Mouse (Mus musculus) stomach, embryonic 15.5 days (tissue): ENCODE data around the gene Syn2. TPM values are rescaled to one million over a fixed set of nuclear protein-coding genes. Genes with fewer than 3 reads are reported as not detected.

Experiments
- ATAC-seq: fragments of 200-750 bp; cut with Nextera tagmentation; 2 replicates; pipeline ENCODE4 v1.8.0; 2017; ENCODE audit warnings: low read depth, moderate number of reproducible peaks, moderate TSS enrichment; ENCODE audit not compliant: insufficient read depth, low FRiP score
- H3K27ac ChIP-seq: fragments of 300-500 bp; sonication (generic); 2 replicates; pipeline ENCODE4 v1.5.1; 2015; ENCODE audit warnings: mild to moderate bottlenecking, inconsistent platforms
- H3K27me3 ChIP-seq: fragments of 300-500 bp; sonication (generic); replicated peaks from 2 replicates; pipeline ENCODE4 v1.6.1; 2015; ENCODE audit warnings: inconsistent platforms
- H3K36me3 ChIP-seq: fragments of 300-500 bp; sonication (generic); 2 replicates; pipeline ENCODE4 v1.6.1; 2015; ENCODE audit warnings: inconsistent platforms
- H3K4me1 ChIP-seq: fragments of 300-500 bp; sonication (generic); 2 replicates; pipeline ENCODE4 v1.6.1; 2015; ENCODE audit warnings: inconsistent platforms
- H3K4me2 ChIP-seq: fragments of 300-500 bp; sonication (generic); 2 replicates; pipeline ENCODE4 v1.6.1; 2015; ENCODE audit warnings: mild to moderate bottlenecking, inconsistent platforms
- H3K4me3 ChIP-seq: fragments of 300-500 bp; sonication (generic); replicated peaks from 2 replicates; pipeline ENCODE4 v1.5.1; 2015; ENCODE audit warnings: inconsistent platforms
- H3K9ac ChIP-seq: fragments of 300-500 bp; sonication (generic); 2 replicates; pipeline ENCODE4 v1.6.1; 2015; ENCODE audit warnings: inconsistent platforms
- H3K9me3 ChIP-seq: fragments of 300-500 bp; sonication (generic); 2 replicates; pipeline ENCODE4 v1.6.1; 2016; ENCODE audit warnings: inconsistent platforms
- WGBS: fragments of 180-500 bp; shearing (Covaris S2); methylation state at CpG from one replicate; pipeline ENCODE4 v1.1.7; 2015; 5-methylcytosine and 5-hydroxymethylcytosine counted together
- polyA plus RNA-seq: library from polyadenylated mRNA; unstranded; fragments of >200 nt; fragmentation: Nextera tagmentation; extraction: Ambion mirVana; gene quantifications from 2 replicates; pipeline ENCODE4 v1.2.1, GENCODE M21; 2015

The Syn2 gene
- polyA plus RNA-seq, 1 experiment from 2014 or later = 4.0 TPM

GRCm38 (mm10) chr6:115278086-115278485 is 143.4 kb downstream of the Syn2 start:
- H3K4me2 ChIP-seq = no peak overlapping the region
- no peak for ATAC-seq

GRCm38 (mm10) chr6:115279639-115280038 is 144.9 kb downstream of the Syn2 start:
- WGBS = 55% methylated on average over 2 of the region's 2 CpGs
- no peak overlapping the region for H3K4me2 ChIP-seq
- H3K9ac ChIP-seq = no peak overlapping the region
- H3K4me3 ChIP-seq = no peak overlapping the region
- H3K27ac ChIP-seq = no peak overlapping the region
- H3K9me3 ChIP-seq = no peaks in the 10 kb centered on the region
- no peaks in the 10 kb centered on the region for H3K4me1 ChIP-seq
- ATAC-seq = no peak
- no peaks in the 10 kb centered on the region for H3K36me3 ChIP-seq
- H3K27me3 ChIP-seq = no peaks in the 10 kb centered on the region

More at GRCm38 (mm10) chr6:115278086-115278485, 143.4 kb downstream of the Syn2 start:
- H3K4me1 ChIP-seq = no peaks in the 10 kb centered on the region
- H3K4me3 ChIP-seq = no peak overlapping the region
- H3K27ac ChIP-seq = no peak overlapping the region
- H3K9ac ChIP-seq = no peak overlapping the region
- no peaks in the 10 kb centered on the region for H3K9me3 ChIP-seq
- no peaks in the 10 kb centered on the region for H3K27me3 ChIP-seq
- H3K36me3 ChIP-seq = no peaks in the 10 kb centered on the region
- 80% methylated on average over 8 of the region's 8 CpGs for WGBS

- Histone ChIP-seq H3K36me3 (no peaks in the 10 kb centered on the region), H3K9me3 (no peaks in the 10 kb centered on the region), H3K27me3 (no peaks in the 10 kb centered on the region), H3K9ac (no peak overlapping the region), H3K4me3 (no peak overlapping the region), H3K4me2 (no peak overlapping the region), H3K27ac (no peak overlapping the region), H3K4me1 (no peaks in the 10 kb centered on the region)
- WGBS = 82% methylated on average over 2 of the region's 2 CpGs
- no peak for ATAC-seq
Measured at GRCm38 (mm10) chr6:115284153-115284552, 149.5 kb downstream of the Syn2 start.

- no peak for ATAC-seq
- no peaks in the 10 kb centered on the region for H3K36me3 ChIP-seq
- no peak overlapping the region for H3K27ac ChIP-seq
- no peak overlapping the region for H3K4me3 ChIP-seq
- H3K9ac ChIP-seq = no peak overlapping the region
- WGBS = 63% methylated on average over 6 of the region's 6 CpGs
- no peaks in the 10 kb centered on the region for H3K27me3 ChIP-seq
- no peak overlapping the region for H3K4me2 ChIP-seq
- no peaks in the 10 kb centered on the region for H3K4me1 ChIP-seq
- no peaks in the 10 kb centered on the region for H3K9me3 ChIP-seq
Measured at GRCm38 (mm10) chr6:115286441-115286840, 151.7 kb downstream of the Syn2 start.

GRCm38 (mm10) chr6:115288223-115288622 is 153.5 kb downstream of the Syn2 start:
- Histone ChIP-seq H3K27me3 (no peaks in the 10 kb centered on the region), H3K9me3 (no peaks in the 10 kb centered on the region), H3K4me2 (no peak overlapping the region), H3K27ac (no peak overlapping the region), H3K4me3 (no peak overlapping the region), H3K4me1 (no peaks in the 10 kb centered on the region), H3K36me3 (no peaks in the 10 kb centered on the region), H3K9ac (no peak overlapping the region)
- ATAC-seq = no peak
- 91% methylated on average over 3 of the region's 3 CpGs for WGBS

- no peaks in the 10 kb centered on the region for H3K36me3 ChIP-seq
- no peak for ATAC-seq
- H3K9me3 ChIP-seq = no peaks in the 10 kb centered on the region
- no peak overlapping the region for H3K9ac ChIP-seq
- no peaks in the 10 kb centered on the region for H3K27me3 ChIP-seq
- H3K4me3 ChIP-seq = no peak overlapping the region
- H3K4me1 ChIP-seq = no peaks in the 10 kb centered on the region
- no peak overlapping the region for H3K4me2 ChIP-seq
- WGBS = 63% methylated on average over 5 of the region's 5 CpGs
- H3K27ac ChIP-seq = no peak overlapping the region
Measured at GRCm38 (mm10) chr6:115290561-115290960, 155.9 kb downstream of the Syn2 start.

GRCm38 (mm10) chr6:115291068-115291467 is 156.4 kb downstream of the Syn2 start:
- H3K4me1 ChIP-seq = no peaks in the 10 kb centered on the region
- 86% methylated on average over 2 of the region's 2 CpGs for WGBS
- no peaks in the 10 kb centered on the region for H3K9me3 ChIP-seq
- H3K36me3 ChIP-seq = no peaks in the 10 kb centered on the region
- no peak overlapping the region for H3K4me2 ChIP-seq
- H3K27me3 ChIP-seq = no peaks in the 10 kb centered on the region
- no peak overlapping the region for H3K4me3 ChIP-seq
- H3K27ac ChIP-seq = no peak overlapping the region
- no peak overlapping the region for H3K9ac ChIP-seq
- no peak for ATAC-seq

GRCm38 (mm10) chr6:115291823-115292222 is 157.1 kb downstream of the Syn2 start:
- Histone ChIP-seq H3K4me2 (no peak overlapping the region), H3K9me3 (no peaks in the 10 kb centered on the region), H3K4me3 (no peak overlapping the region), H3K36me3 (no peaks in the 10 kb centered on the region), H3K9ac (no peak overlapping the region), H3K27me3 (no peaks in the 10 kb centered on the region), H3K4me1 (no peaks in the 10 kb centered on the region), H3K27ac (no peak overlapping the region)
- WGBS = 91% methylated on average over 6 of the region's 6 CpGs
- ATAC-seq = no peak

GRCm38 (mm10) chr6:115292621-115293020 is 157.9 kb downstream of the Syn2 start:
- 59% methylated on average over 6 of the region's 6 CpGs for WGBS
- no peak for ATAC-seq
- Histone ChIP-seq H3K4me1 (no peaks in the 10 kb centered on the region), H3K4me3 (no peak overlapping the region), H3K4me2 (no peak overlapping the region), H3K27me3 (no peaks in the 10 kb centered on the region), H3K27ac (no peak overlapping the region), H3K9me3 (no peaks in the 10 kb centered on the region), H3K36me3 (no peaks in the 10 kb centered on the region), H3K9ac (no peak overlapping the region)

GRCm38 (mm10) chr6:115293877-115294276 is 159.2 kb downstream of the Syn2 start:
- no peak overlapping the region for H3K27ac ChIP-seq
- H3K9ac ChIP-seq = no peak overlapping the region
- no peak for ATAC-seq
- no peaks in the 10 kb centered on the region for H3K9me3 ChIP-seq
- H3K4me3 ChIP-seq = no peak overlapping the region
- H3K27me3 ChIP-seq = no peaks in the 10 kb centered on the region
- H3K36me3 ChIP-seq = no peaks in the 10 kb centered on the region
- no peaks in the 10 kb centered on the region for H3K4me1 ChIP-seq
- no peak overlapping the region for H3K4me2 ChIP-seq
- 84% methylated on average over 2 of the region's 2 CpGs for WGBS

- H3K36me3 ChIP-seq = no peaks in the 10 kb centered on the region
Measured at GRCm38 (mm10) chr6:115307134-115307533, 172.4 kb downstream of the Syn2 start.

GRCm38 (mm10) chr6:115312780-115313179 is 178.1 kb downstream of the Syn2 start:
- WGBS = 67% methylated on average over 12 of the region's 12 CpGs
- H3K27ac ChIP-seq = no peak overlapping the region
- no peak for ATAC-seq
- H3K4me3 ChIP-seq = no peak overlapping the region
- no peaks in the 10 kb centered on the region for H3K36me3 ChIP-seq
- H3K9ac ChIP-seq = no peak overlapping the region
- H3K4me1 ChIP-seq = 0 out of 2 replicates have a peak, but pooled peaks cover 5% of the 10 kb centered on the region
- H3K27me3 ChIP-seq = no peaks in the 10 kb centered on the region
- no peaks in the 10 kb centered on the region for H3K9me3 ChIP-seq
- peak overlapping the region; percentile 16; the same call in 1 of the 2 replicates for H3K4me2 ChIP-seq

More at GRCm38 (mm10) chr6:115307134-115307533, 172.4 kb downstream of the Syn2 start:
- Histone ChIP-seq H3K9ac (no peak overlapping the region), H3K27me3 (no peaks in the 10 kb centered on the region), H3K9me3 (no peaks in the 10 kb centered on the region), H3K27ac (no peak overlapping the region), H3K4me1 (no peaks in the 10 kb centered on the region), H3K4me2 (no peak overlapping the region), H3K4me3 (no peak overlapping the region)
- WGBS = 50% methylated on average over 2 of the region's 2 CpGs
- no peak for ATAC-seq

GRCm38 (mm10) chr6:115313235-115313738 is 178.6 kb downstream of the Syn2 start:
- Histone ChIP-seq H3K27me3 (no peaks in the 10 kb centered on the region), H3K9ac (no peak overlapping the region), H3K4me3 (no peak overlapping the region), H3K36me3 (no peaks in the 10 kb centered on the region), H3K27ac (no peak overlapping the region; the same call in 1 of the 2 replicates), H3K4me2 (no peak overlapping the region), H3K9me3 (no peaks in the 10 kb centered on the region), H3K4me1 (0 out of 2 replicates have a peak, but pooled peaks cover 5% of the 10 kb centered on the region)
- 0 out of 2 replicates have a peak, but pooled peaks have one; percentile 35 for ATAC-seq
- 56% methylated on average over 9 of the region's 9 CpGs for WGBS
